In genomic region chr6:83267616-83268015, GRCm38 (mm10) we compare ENCODE assay signal across 9 mouse cellular contexts. TPM values are rescaled to one million over a fixed set of nuclear protein-coding genes. Genes with fewer than 3 reads are reported as not detected.
A peak's percentile ranks its signal among the peaks of the same experiment; 100 is the strongest.
DNase-seq lines count a peak whose midpoint lies in the region; ATAC-seq and TF ChIP-seq lines count a peak whose summit lies in the region.
"Had no signal": no experiment of that assay in that cellular context is flagged by ENCODE, and none has a peak within 500 bp of the region (broad histone marks: within the 10 kb centered on the region; RNA-seq: fewer than 3 reads in every experiment).

No protein-coding gene starts in this region.

- peak overlapping the region; percentile 62 for H3K4me2 ChIP-seq in lung, postnatal 0 days (replicated peaks; ENCODE audit: low read depth, low read length)
- peak overlapping the region; percentile 65 for H3K4me2 ChIP-seq in limb, embryonic 13.5 days (replicated peaks)

- 42% methylated on average over 4 of the region's 4 CpGs for WGBS in lung, postnatal 0 days
- WGBS in limb, embryonic 13.5 days = 73% methylated on average over 4 of the region's 4 CpGs

- H3K27ac ChIP-seq in gastrocnemius, adult 2 months = peak overlapping the region; percentile 81
- no peak overlapping the region for H3K27ac ChIP-seq in lung, postnatal 0 days (ENCODE audit: low read length)
- H3K27ac ChIP-seq in limb, embryonic 13.5 days = no peak overlapping the region

- intact Hi-C loops in gastrocnemius, adult 2 months (cut with DNase I) = loop anchor here (2.0 kb wide), 1 partner anchor 103 kb away; the partner anchor contains the start of gene Dctn1
- intact Hi-C loops in gastrocnemius, postnatal 14 days (cut with DNase I; ENCODE audit: low total_unique reads) = no loop called here

- DNase-seq in gastrocnemius, adult 2 months = no peak
- no peak for DNase-seq in gastrocnemius, postnatal 14 days
- no peak for DNase-seq in lung, postnatal 0 days (ENCODE audit: low spot score)
- DNase-seq in lung, postnatal 36 days = no peak
- DNase-seq in spleen, postnatal 14 days (ENCODE audit: low spot score in 2 of 2) = no peak
- no peak for DNase-seq in right cerebral cortex, postnatal 36 days (ENCODE audit: low spot score in 2 of 2)
- DNase-seq in left cerebral cortex, adult 8-10 months (ENCODE audit: low spot score in 2 of 2) = no peak

- ATAC-seq in lung, postnatal 0 days = no peak
- no peak for ATAC-seq in limb, embryonic 13.5 days (ENCODE audit: low FRiP score, low read depth)

- no peak overlapping the region for H3K9ac ChIP-seq in lung, postnatal 0 days (replicated peaks; ENCODE audit: low read depth)
- peak overlapping the region; percentile 59 for H3K9ac ChIP-seq in limb, embryonic 13.5 days

- peak overlapping the region; percentile 84 for H3K4me3 ChIP-seq in gastrocnemius, adult 2 months
- H3K4me3 ChIP-seq in lung, postnatal 0 days (ENCODE audit: low read depth, low read length) = 0 out of 2 replicates have a peak overlapping the region, but pooled peaks have one; percentile 38
- H3K4me3 ChIP-seq in limb, embryonic 13.5 days = peak overlapping the region; percentile 53

- no peaks in the 10 kb centered on the region for H3K4me1 ChIP-seq in lung, postnatal 0 days (ENCODE audit: insufficient read depth, low read depth, low read length)
- H3K4me1 ChIP-seq in limb, embryonic 13.5 days = peaks cover 10% of the 10 kb centered on the region

- TF ChIP-seq EP300 in lung, postnatal 0 days (IDR thresholded peaks at IDR 0.05) = no peak

- no peaks in the 10 kb centered on the region for H3K27me3 ChIP-seq in lung, postnatal 0 days (replicated peaks; ENCODE audit: insufficient read depth, low read length)
- H3K27me3 ChIP-seq in limb, embryonic 13.5 days = no peaks in the 10 kb centered on the region

- no peaks in the 10 kb centered on the region for H3K9me3 ChIP-seq in lung, postnatal 0 days (ENCODE audit: low read length)
- no peaks in the 10 kb centered on the region for H3K9me3 ChIP-seq in limb, embryonic 13.5 days

- TF ChIP-seq CTCF in gastrocnemius, adult 2 months (IDR thresholded peaks at IDR 0.05) = no peak
- no peak for TF ChIP-seq CTCF in lung, postnatal 0 days (IDR thresholded peaks at IDR 0.05)

- H3K36me3 ChIP-seq in lung, postnatal 0 days (ENCODE audit: insufficient read depth, low read length) = no peaks in the 10 kb centered on the region
- H3K36me3 ChIP-seq in limb, embryonic 13.5 days = no peaks in the 10 kb centered on the region

RNA-seq across cellular contexts. Expression of gene Slc4a5, which starts 48.0 kb away (rescaled TPM):
- total RNA-seq in gastrocnemius, adult 2 months (2021) = not detected
- total RNA-seq in gastrocnemius, postnatal 14 days (2021) = not detected
- 5.0 and 5.3 TPM in 2 replicates for polyA plus RNA-seq in lung, postnatal 0 days (2015; fragmentation: Nextera tagmentation; extraction: Ambion mirVana)
- 0.10 and 0.20 TPM in 2 replicates for polyA plus RNA-seq in limb, embryonic 13.5 days (2015; fragmentation: Nextera tagmentation; extraction: Ambion mirVana)
- total RNA-seq in left cerebral cortex, adult 8-10 months (2022) = 1 to 10 TPM in 1 of 4 experiments, under 1 TPM in 3; 0.44 to 2.0 (median 0.79) TPM
- total RNA-seq: gastrocnemius, postnatal 25 days had no signal

RNA-seq across cellular contexts. Expression of gene Mthfd2, which starts 58.1 kb away (rescaled TPM):
- 1 to 10 TPM; 3.0 to 4.2 TPM for total RNA-seq in gastrocnemius, adult 2 months (2021)
- total RNA-seq in gastrocnemius, postnatal 14 days (2021) = 1 to 10 TPM; 3.7 to 6.7 TPM
- 6.3 and 7.8 TPM in 2 replicates for polyA plus RNA-seq in lung, postnatal 0 days (2015; fragmentation: Nextera tagmentation; extraction: Ambion mirVana)
- polyA plus RNA-seq in limb, embryonic 13.5 days (2015; fragmentation: Nextera tagmentation; extraction: Ambion mirVana) = 40.5 and 40.8 TPM in 2 replicates
- 1 to 10 TPM; 5.3 to 8.7 (median 7.0) TPM for total RNA-seq in left cerebral cortex, adult 8-10 months (2022)

RNA-seq across cellular contexts. Expression of gene Mob1a, which starts 58.2 kb away (rescaled TPM):
- total RNA-seq in gastrocnemius, adult 2 months (2021) = 10 to 100 TPM in 1 of 2 experiments, 1 to 10 TPM in 1; 7.4 to 12.6 TPM
- 10 to 100 TPM; 15.7 to 17.5 TPM for total RNA-seq in gastrocnemius, postnatal 14 days (2021)
- polyA plus RNA-seq in lung, postnatal 0 days (2015; fragmentation: Nextera tagmentation; extraction: Ambion mirVana) = 41.3 and 47.6 TPM in 2 replicates
- 59.0 and 65.9 TPM in 2 replicates for polyA plus RNA-seq in limb, embryonic 13.5 days (2015; fragmentation: Nextera tagmentation; extraction: Ambion mirVana)
- 10 to 100 TPM; 16.8 to 22.9 (median 17.5) TPM for total RNA-seq in left cerebral cortex, adult 8-10 months (2022)
